Mouse (Mus musculus): Measurements from ENCODE around the gene Mmp13. TPM values are rescaled to one million over a fixed set of nuclear protein-coding genes. Genes with fewer than 3 reads are reported as not detected.

The Mmp13 gene
- polyA plus RNA-seq, 1 experiment from 2014 or later, result not detected

GRCm38 (mm10) chr9:7289501-7289900 is 17.2 kb downstream of the Mmp13 start:
- 69% methylated on average over 2 of the region's 2 CpGs for WGBS
- no peak for ATAC-seq (ENCODE audit: insufficient number of reproducible peaks, insufficient read depth, low FRiP score, low read depth)
- Histone ChIP-seq H3K36me3 (ENCODE audit: control insufficient read depth, insufficient read depth, low read length) (no peaks in the 10 kb centered on the region), H3K4me1 (ENCODE audit: control insufficient read depth, insufficient read depth, low read length) (no peaks in the 10 kb centered on the region), H3K9me3 (ENCODE audit: control insufficient read depth, low read depth, low read length) (no peaks in the 10 kb centered on the region), H3K4me2 (replicated peaks; ENCODE audit: low read depth, low read length) (no peak overlapping the region), H3K27ac (ENCODE audit: low read length) (no peak overlapping the region), H3K9ac (replicated peaks; ENCODE audit: low read depth, low read length) (no peak overlapping the region), H3K4me3 (ENCODE audit: low read depth, low read length) (no peak overlapping the region), H3K27me3 (ENCODE audit: control insufficient read depth, insufficient read depth, low read length) (no peaks in the 10 kb centered on the region)

DNA sequence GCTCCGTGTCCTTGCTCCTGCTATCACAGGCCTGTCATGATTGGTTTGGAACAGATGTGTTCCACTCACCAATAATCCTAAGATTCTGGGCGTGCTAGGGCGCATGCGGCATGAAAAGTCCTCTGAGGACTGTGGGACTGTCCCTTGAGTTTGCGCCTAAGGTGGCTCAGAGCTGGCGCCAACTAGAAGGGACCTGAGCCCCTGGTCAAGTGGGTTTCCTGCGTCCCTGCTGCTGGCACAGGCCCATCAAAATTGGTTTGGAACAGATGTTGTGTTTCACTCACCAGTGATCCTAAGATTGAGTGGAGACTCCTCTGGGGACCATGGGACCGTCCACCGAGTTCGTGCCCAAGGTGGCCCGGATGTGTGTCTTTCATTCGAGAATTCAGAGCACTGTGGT is 17.6 kb downstream of the Mmp13 start:
- 90% methylated on average over 12 of the region's 12 CpGs for WGBS
- H3K36me3 ChIP-seq (ENCODE audit: control insufficient read depth, insufficient read depth, low read length), result no peaks in the 10 kb centered on the region
- no peaks in the 10 kb centered on the region for H3K9me3 ChIP-seq (ENCODE audit: control insufficient read depth, low read depth, low read length)
- no peaks in the 10 kb centered on the region for H3K4me1 ChIP-seq (ENCODE audit: control insufficient read depth, insufficient read depth, low read length)
- no peak overlapping the region for H3K4me2 ChIP-seq (replicated peaks; ENCODE audit: low read depth, low read length)
- no peak overlapping the region for H3K27ac ChIP-seq (ENCODE audit: low read length)
- H3K27me3 ChIP-seq (ENCODE audit: control insufficient read depth, insufficient read depth, low read length), result no peaks in the 10 kb centered on the region
- H3K9ac ChIP-seq (replicated peaks; ENCODE audit: low read depth, low read length), result no peak overlapping the region
- ATAC-seq (ENCODE audit: insufficient number of reproducible peaks, insufficient read depth, low FRiP score, low read depth), result no peak
- no peak overlapping the region for H3K4me3 ChIP-seq (ENCODE audit: low read depth, low read length)

DNA sequence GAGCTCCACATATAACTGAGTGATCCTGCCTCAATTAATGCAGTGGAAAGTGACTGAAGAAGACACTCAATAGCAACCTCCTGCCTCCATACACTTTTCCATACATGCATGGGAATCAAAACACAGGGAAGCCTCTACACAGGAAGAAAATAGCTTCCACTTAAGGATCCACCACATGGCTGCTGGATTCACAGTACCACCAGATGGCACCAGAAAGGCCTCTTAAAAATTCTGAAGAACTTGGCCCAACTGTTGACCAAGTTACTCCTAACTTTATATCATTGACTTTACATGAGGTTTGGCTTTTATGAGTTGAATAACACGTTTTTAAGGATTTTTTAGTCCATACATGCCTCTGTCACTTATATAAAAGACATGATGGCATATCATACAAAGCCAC is 19.8 kb downstream of the Mmp13 start:
- Histone ChIP-seq H3K27me3 (ENCODE audit: control insufficient read depth, insufficient read depth, low read length) (no peaks in the 10 kb centered on the region), H3K9me3 (ENCODE audit: control insufficient read depth, low read depth, low read length) (no peaks in the 10 kb centered on the region), H3K4me1 (ENCODE audit: control insufficient read depth, insufficient read depth, low read length) (no peaks in the 10 kb centered on the region), H3K27ac (ENCODE audit: low read length) (no peak overlapping the region), H3K4me2 (replicated peaks; ENCODE audit: low read depth, low read length) (no peak overlapping the region), H3K4me3 (ENCODE audit: low read depth, low read length) (no peak overlapping the region), H3K9ac (replicated peaks; ENCODE audit: low read depth, low read length) (no peak overlapping the region), H3K36me3 (ENCODE audit: control insufficient read depth, insufficient read depth, low read length) (no peaks in the 10 kb centered on the region)
- 40% methylated on average over 1 of the region's 1 CpGs for WGBS
- ATAC-seq (ENCODE audit: insufficient number of reproducible peaks, insufficient read depth, low FRiP score, low read depth), result no peak

- H3K27me3 ChIP-seq (ENCODE audit: control insufficient read depth, insufficient read depth, low read length), result no peaks in the 10 kb centered on the region
- no peak for ATAC-seq (ENCODE audit: insufficient number of reproducible peaks, insufficient read depth, low FRiP score, low read depth)
- H3K4me1 ChIP-seq (ENCODE audit: control insufficient read depth, insufficient read depth, low read length), result no peaks in the 10 kb centered on the region
- no peak overlapping the region for H3K4me2 ChIP-seq (replicated peaks; ENCODE audit: low read depth, low read length)
- no peak overlapping the region for H3K27ac ChIP-seq (ENCODE audit: low read length)
- H3K36me3 ChIP-seq (ENCODE audit: control insufficient read depth, insufficient read depth, low read length), result no peaks in the 10 kb centered on the region
- H3K4me3 ChIP-seq (ENCODE audit: low read depth, low read length), result no peak overlapping the region
- no peak overlapping the region for H3K9ac ChIP-seq (replicated peaks; ENCODE audit: low read depth, low read length)
- H3K9me3 ChIP-seq (ENCODE audit: control insufficient read depth, low read depth, low read length), result no peaks in the 10 kb centered on the region
Observed at GRCm38 (mm10) chr9:7331847-7332246, 59.5 kb downstream of the Mmp13 start.

Other genes with a start within 250 kb of the Mmp13 start
- gene Dync2h1, start 88.1 kb upstream of the Mmp13 start, polyA plus RNA-seq (2014; fragmentation: Nextera tagmentation; extraction: Ambion mirVana), result 19.6 and 22.7 TPM in 2 replicates
- gene Dcun1d5, start 88.0 kb upstream of the Mmp13 start, polyA plus RNA-seq (2014; fragmentation: Nextera tagmentation; extraction: Ambion mirVana), result 134 and 144 TPM in 2 replicates
- gene Mmp12, start 71.9 kb downstream of the Mmp13 start, polyA plus RNA-seq (2014; fragmentation: Nextera tagmentation; extraction: Ambion mirVana), result not detected in 2 replicates
- not detected in 2 replicates for gene Mmp1b, start 115.5 kb downstream of the Mmp13 start, polyA plus RNA-seq (2014; fragmentation: Nextera tagmentation; extraction: Ambion mirVana)
- not detected in 2 replicates for gene Mmp3, start 173.3 kb downstream of the Mmp13 start, polyA plus RNA-seq (2014; fragmentation: Nextera tagmentation; extraction: Ambion mirVana)
- gene Mmp10, start 229.8 kb downstream of the Mmp13 start, polyA plus RNA-seq (2014; fragmentation: Nextera tagmentation; extraction: Ambion mirVana), result not detected in 2 replicates

Data from stomach, embryonic 14.5 days (tissue).